Mouse (Mus musculus) midbrain, embryonic 12.5 days (tissue): Measurements from ENCODE around the gene Ppp1r12b. TPM values are rescaled to one million over a fixed set of nuclear protein-coding genes. Genes with fewer than 3 reads are reported as not detected.

Experiments
- ATAC-seq: fragments of 200-750 bp; cut with Nextera tagmentation; 2 replicates; pipeline ENCODE4 v1.8.0; 2017; ENCODE audit warnings: low read depth, moderate TSS enrichment, moderate library complexity; ENCODE audit not compliant: low FRiP score
- H3K27ac ChIP-seq: fragments of 300-500 bp; sonication (generic); replicated peaks from 2 replicates; pipeline ENCODE4 v1.5.1; 2016; ENCODE audit warnings: mild to moderate bottlenecking
- H3K27me3 ChIP-seq: fragments of 300-500 bp; sonication (generic); 2 replicates; pipeline ENCODE4 v1.6.1; 2016; ENCODE audit warnings: mild to moderate bottlenecking
- H3K36me3 ChIP-seq: fragments of 300-500 bp; sonication (generic); 2 replicates; pipeline ENCODE4 v1.6.1; 2016
- H3K4me1 ChIP-seq: fragments of 300-500 bp; sonication (generic); 2 replicates; pipeline ENCODE4 v1.6.1; 2016
- H3K4me2 ChIP-seq: fragments of 300-500 bp; sonication (generic); replicated peaks from 2 replicates; pipeline ENCODE4 v1.6.1; 2016; ENCODE audit warnings: mild to moderate bottlenecking, moderate library complexity
- H3K4me3 ChIP-seq: fragments of 300-500 bp; sonication (generic); 2 replicates; pipeline ENCODE4 v1.5.1; 2016; ENCODE audit warnings: mild to moderate bottlenecking
- H3K9ac ChIP-seq: fragments of 300-500 bp; sonication (generic); replicated peaks from 2 replicates; pipeline ENCODE4 v1.6.1; 2016; ENCODE audit warnings: mild to moderate bottlenecking, moderate library complexity
- H3K9me3 ChIP-seq: fragments of 300-500 bp; sonication (generic); 2 replicates; pipeline ENCODE4 v1.6.1; 2016; ENCODE audit warnings: mild to moderate bottlenecking
- WGBS: fragments of 180-500 bp; shearing (Covaris S2); methylation state at CpG from one replicate; pipeline ENCODE4 v1.1.7; 2016; 5-methylcytosine and 5-hydroxymethylcytosine counted together
- polyA plus RNA-seq: library from polyadenylated mRNA; unstranded; fragments of >200 nt; fragmentation: Nextera tagmentation; extraction: Ambion mirVana; gene quantifications from 2 replicates; pipeline ENCODE4 v1.2.1, GENCODE M21; 2016

Ppp1r12b gene
- polyA plus RNA-seq, 1 experiment from 2014 or later, result 14.6 TPM

- no peak overlapping the region for H3K27ac ChIP-seq
- H3K27me3 ChIP-seq, result no peaks in the 10 kb centered on the region
- H3K9me3 ChIP-seq, result no peaks in the 10 kb centered on the region
- H3K4me3 ChIP-seq, result no peak overlapping the region
- H3K4me2 ChIP-seq, result no peak overlapping the region
- ATAC-seq, result no peak
- 83% methylated on average over 10 of the region's 10 CpGs for WGBS
- H3K36me3 ChIP-seq, result no peaks in the 10 kb centered on the region
- H3K4me1 ChIP-seq, result peaks cover 9% of the 10 kb centered on the region
- H3K9ac ChIP-seq, result no peak overlapping the region
Measured at GRCm38 (mm10) chr1:134754818-134755217, 200.9 kb downstream of the Ppp1r12b start.

DNA sequence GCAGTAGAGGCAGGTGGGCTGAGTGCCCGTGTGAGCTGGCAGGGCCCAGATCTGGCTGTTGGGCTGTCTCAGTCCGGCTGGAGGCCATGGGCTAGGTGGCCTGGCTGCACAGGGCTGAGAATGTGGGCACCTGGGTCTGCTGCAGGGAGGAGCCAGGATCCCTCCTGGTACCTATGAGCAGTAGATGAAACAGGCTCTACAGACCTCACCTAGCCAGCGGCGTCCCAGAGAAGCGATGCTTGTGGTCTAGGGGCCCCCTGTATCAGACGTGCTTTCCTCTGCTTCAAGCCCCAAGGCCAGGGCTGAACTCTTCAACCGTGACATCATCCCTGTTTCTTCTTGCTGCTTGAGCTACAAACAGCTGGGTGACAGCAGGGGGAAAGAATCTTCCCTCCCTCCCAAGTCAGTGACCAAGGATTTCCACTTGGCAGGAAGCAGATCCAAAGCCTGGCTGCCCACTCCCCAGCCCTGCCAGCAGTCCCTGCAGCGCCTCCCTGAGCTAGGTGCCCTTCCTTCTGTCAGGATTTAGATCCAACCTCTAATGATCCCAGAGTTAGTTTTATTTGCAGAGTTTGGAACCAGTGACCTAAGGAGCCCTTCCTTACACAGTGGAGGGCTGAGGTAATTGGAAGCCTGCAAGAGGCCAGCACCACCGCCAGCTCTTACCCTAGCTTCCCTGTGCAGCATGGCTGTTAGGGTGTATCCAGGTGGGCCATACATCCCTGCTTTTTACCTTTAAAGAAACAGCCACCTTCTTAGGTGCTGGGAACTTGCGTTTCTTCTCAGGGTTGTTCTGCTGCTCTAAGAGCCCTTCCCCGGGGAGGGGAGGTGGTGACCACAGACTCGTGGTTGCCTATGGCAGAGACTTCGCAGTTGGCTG is 201.8 kb downstream of the Ppp1r12b start:
- 0 out of 2 replicates have a peak overlapping the region, but pooled peaks have one; percentile 0 for H3K9ac ChIP-seq
- no peak overlapping the region for H3K4me3 ChIP-seq
- no peaks in the 10 kb centered on the region for H3K27me3 ChIP-seq
- no peak for ATAC-seq
- H3K9me3 ChIP-seq, result no peaks in the 10 kb centered on the region
- no peaks in the 10 kb centered on the region for H3K36me3 ChIP-seq
- WGBS, result 71% methylated on average over 13 of the region's 13 CpGs
- H3K4me1 ChIP-seq, result peaks cover 9% of the 10 kb centered on the region
- no peak overlapping the region for H3K27ac ChIP-seq
- H3K4me2 ChIP-seq, result no peak overlapping the region

- no peak for ATAC-seq
- no peak overlapping the region for H3K27ac ChIP-seq
- no peaks in the 10 kb centered on the region for H3K9me3 ChIP-seq
- no peaks in the 10 kb centered on the region for H3K36me3 ChIP-seq
- H3K27me3 ChIP-seq, result no peaks in the 10 kb centered on the region
- no peak overlapping the region for H3K9ac ChIP-seq
- H3K4me1 ChIP-seq, result peaks cover 9% of the 10 kb centered on the region
- H3K4me3 ChIP-seq, result no peak overlapping the region
- H3K4me2 ChIP-seq, result no peak overlapping the region
- 80% methylated on average over 5 of the region's 5 CpGs for whole genome bisulfite sequencing
Measured at GRCm38 (mm10) chr1:134752447-134752846, 203.3 kb downstream of the Ppp1r12b start.

GRCm38 (mm10) chr1:134749889-134750288 is 205.9 kb downstream of the Ppp1r12b start:
- Histone ChIP-seq H3K27ac (no peak overlapping the region), H3K27me3 (no peaks in the 10 kb centered on the region), H3K9me3 (no peaks in the 10 kb centered on the region), H3K36me3 (no peaks in the 10 kb centered on the region), H3K4me1 (peaks cover 6% of the 10 kb centered on the region; the same call in 1 of the 2 replicates), H3K4me3 (no peak overlapping the region), H3K4me2 (no peak overlapping the region), H3K9ac (no peak overlapping the region)
- no peak for ATAC-seq
- 88% methylated on average over 7 of the region's 7 CpGs for WGBS

DNA sequence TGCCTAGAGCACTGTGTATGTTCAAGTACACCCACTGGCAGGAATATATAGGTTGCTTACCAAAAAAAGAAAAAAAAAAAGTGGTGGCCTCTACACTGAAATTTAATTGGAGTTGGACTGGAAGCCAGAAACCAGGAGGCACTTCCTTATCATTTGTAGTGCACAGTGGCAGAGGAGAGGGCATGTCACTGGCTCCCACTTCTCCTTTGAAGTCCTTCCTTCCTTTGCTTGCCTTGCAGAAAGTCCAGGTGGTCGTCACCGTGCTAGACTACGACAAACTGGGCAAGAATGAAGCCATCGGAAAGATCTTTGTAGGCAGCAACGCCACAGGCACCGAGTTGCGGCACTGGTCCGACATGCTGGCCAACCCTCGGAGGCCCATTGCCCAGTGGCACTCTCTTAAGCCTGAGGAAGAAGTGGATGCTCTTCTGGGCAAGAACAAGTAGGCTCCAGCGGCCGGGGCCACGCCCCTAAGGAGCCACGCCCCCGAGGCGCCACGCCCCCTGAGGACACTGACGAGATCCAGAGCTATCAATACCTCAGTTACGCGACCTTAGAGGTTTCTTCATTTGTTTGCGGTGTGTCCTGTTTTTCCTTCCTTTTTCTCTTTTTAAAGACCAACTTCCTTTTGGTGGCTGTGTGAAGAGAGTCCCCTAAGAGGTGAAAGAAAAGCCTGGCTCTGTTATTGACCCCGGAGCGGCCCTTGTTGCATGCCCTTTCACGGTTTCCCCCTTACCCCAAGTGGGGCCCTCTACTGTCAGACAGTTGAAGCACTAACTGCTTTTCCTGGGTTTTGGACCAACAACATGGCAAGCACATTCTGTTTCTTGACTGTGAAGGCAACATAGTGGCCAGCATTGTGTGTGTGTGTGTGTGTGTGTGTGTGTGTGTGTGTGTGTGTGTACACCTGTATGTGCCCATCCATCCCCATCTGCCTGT is 208.2 kb downstream of the Ppp1r12b start:
- WGBS, result 20% methylated on average over 23 of the region's 23 CpGs
- 0 out of 2 replicates have a peak overlapping the region, but pooled peaks have one; percentile 10 for H3K4me2 ChIP-seq
- no peaks in the 10 kb centered on the region for H3K36me3 ChIP-seq
- H3K4me3 ChIP-seq, result no peak overlapping the region
- no peak overlapping the region for H3K9ac ChIP-seq
- no peak overlapping the region for H3K27ac ChIP-seq
- no peaks in the 10 kb centered on the region for H3K27me3 ChIP-seq
- H3K4me1 ChIP-seq, result no peaks in the 10 kb centered on the region
- no peaks in the 10 kb centered on the region for H3K9me3 ChIP-seq
- ATAC-seq, result no peak

DNA sequence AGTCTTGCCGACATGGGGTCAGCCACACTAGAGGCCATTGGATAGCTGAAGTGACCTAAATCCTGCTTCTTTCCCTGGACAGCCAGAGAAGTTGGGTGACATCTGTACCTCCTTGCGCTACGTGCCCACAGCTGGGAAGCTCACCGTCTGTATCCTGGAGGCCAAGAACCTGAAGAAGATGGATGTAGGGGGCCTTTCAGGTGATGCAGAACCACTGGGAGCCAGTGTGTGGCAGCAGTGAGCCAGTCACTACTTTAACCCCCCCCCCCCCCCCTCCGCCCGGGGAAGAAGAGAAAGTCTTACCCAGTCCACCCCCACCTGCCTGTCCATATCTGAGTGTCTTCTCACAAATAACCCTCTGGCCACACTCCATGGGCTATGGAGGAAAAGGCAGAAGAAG is 210.1 kb downstream of the Ppp1r12b start:
- Histone ChIP-seq H3K9me3 (no peaks in the 10 kb centered on the region), H3K27me3 (no peaks in the 10 kb centered on the region), H3K36me3 (0 out of 2 replicates have a peak, but pooled peaks cover 6% of the 10 kb centered on the region), H3K9ac (no peak overlapping the region), H3K4me3 (no peak overlapping the region), H3K27ac (no peak overlapping the region), H3K4me2 (no peak overlapping the region), H3K4me1 (no peaks in the 10 kb centered on the region)
- ATAC-seq, result no peak
- WGBS, result 69% methylated on average over 5 of the region's 6 CpGs

DNA sequence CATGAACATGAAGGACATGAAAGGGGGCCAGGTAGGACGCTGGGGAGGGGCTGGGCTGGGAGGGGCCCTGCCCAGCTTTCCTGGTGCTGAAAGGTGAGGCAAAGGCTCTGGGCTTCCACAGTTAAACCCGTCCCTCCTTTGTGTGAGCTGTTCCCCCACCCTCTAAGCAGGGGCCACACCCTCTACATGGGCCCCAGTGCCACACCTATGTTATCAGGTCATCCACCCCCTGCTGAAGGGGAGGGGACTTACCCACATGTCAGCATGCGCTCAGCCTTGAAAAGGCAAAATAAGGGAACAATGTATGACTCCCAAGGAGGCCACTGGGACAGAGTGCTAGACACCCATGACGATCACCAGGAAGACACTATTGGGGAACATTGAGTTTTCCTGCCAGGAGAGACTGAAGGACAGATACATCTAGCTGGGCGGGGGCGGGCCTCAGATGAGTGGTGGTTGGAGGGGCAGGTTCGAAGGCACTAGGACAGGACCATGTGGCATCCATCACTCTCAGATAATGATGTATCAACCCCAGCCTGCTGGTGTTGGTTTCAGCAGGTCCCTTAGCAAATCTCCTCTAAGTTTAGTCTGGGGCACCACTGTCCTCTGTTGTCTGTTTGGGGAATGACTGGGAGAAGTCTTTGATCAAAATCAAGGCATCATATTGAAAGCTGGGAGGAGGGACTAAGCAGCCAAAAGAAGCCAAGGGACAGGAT is 213.6 kb downstream of the Ppp1r12b start:
- H3K9me3 ChIP-seq, result no peaks in the 10 kb centered on the region
- no peak for ATAC-seq
- 0 out of 2 replicates have a peak, but pooled peaks cover 6% of the 10 kb centered on the region for H3K36me3 ChIP-seq
- WGBS, result 85% methylated on average over 7 of the region's 7 CpGs
- H3K4me3 ChIP-seq, result no peak overlapping the region
- no peak overlapping the region for H3K9ac ChIP-seq
- H3K4me2 ChIP-seq, result no peak overlapping the region
- no peak overlapping the region for H3K27ac ChIP-seq
- H3K27me3 ChIP-seq, result no peaks in the 10 kb centered on the region
- H3K4me1 ChIP-seq, result 0 out of 2 replicates have a peak, but pooled peaks cover 3% of the 10 kb centered on the region

DNA sequence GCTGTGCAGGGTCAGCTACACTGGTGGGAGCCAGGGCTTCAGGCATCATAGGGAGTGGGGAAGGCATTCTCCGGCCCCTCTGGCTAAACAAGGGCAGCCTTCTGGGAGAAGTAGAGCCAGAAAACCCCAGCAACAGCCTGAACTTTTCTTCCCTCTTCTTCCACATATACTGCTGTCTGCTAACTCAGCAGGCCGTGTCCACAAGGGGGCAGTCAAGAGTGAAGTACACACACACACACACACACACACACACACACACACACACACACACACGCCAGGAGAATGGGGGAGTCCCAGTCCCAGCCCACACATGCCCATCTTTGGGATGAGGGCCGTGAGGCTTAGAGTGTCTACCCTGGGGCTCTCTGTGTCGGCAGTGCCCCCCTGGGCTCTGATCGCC is 214.3 kb downstream of the Ppp1r12b start:
- Histone ChIP-seq H3K27me3 (no peaks in the 10 kb centered on the region), H3K4me2 (no peak overlapping the region), H3K4me3 (no peak overlapping the region), H3K36me3 (0 out of 2 replicates have a peak, but pooled peaks cover 6% of the 10 kb centered on the region), H3K27ac (no peak overlapping the region), H3K9me3 (no peaks in the 10 kb centered on the region), H3K4me1 (0 out of 2 replicates have a peak, but pooled peaks cover 3% of the 10 kb centered on the region), H3K9ac (no peak overlapping the region)
- WGBS, result 80% methylated on average over 5 of the region's 6 CpGs
- ATAC-seq, result no peak

DNA sequence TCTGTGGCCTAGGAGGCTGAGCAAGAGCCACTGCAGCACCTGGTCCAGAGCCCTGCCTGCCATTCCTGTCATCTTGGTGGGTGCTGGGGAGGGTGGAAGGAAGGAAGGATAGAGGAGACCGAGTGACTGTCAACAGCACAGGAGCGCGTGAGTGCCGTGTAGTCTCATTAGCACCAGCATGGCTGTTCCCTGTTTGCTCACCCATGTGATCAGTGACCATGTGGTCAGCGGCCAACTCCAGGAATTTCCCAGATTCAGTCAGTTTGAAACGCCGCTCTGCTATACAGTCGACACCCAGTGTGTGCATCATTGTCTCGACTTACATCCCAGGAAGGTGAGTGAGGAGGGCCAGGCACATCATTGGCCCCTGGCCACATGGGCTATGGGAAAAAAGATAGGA is 218.3 kb downstream of the Ppp1r12b start:
- ATAC-seq, result no peak
- Histone ChIP-seq H3K36me3 (0 out of 2 replicates have a peak, but pooled peaks cover 6% of the 10 kb centered on the region), H3K4me3 (no peak overlapping the region), H3K4me1 (0 out of 2 replicates have a peak, but pooled peaks cover 3% of the 10 kb centered on the region), H3K27me3 (0 out of 2 replicates have a peak, but pooled peaks cover 3% of the 10 kb centered on the region), H3K4me2 (no peak overlapping the region), H3K9me3 (no peaks in the 10 kb centered on the region; the same call in 1 of the 2 replicates), H3K9ac (no peak overlapping the region), H3K27ac (no peak overlapping the region)
- WGBS, result 78% methylated on average over 9 of the region's 9 CpGs

GRCm38 (mm10) chr1:134733659-134734058 is 222.1 kb downstream of the Ppp1r12b start:
- H3K9me3 ChIP-seq, result no peaks in the 10 kb centered on the region; the same call in 1 of the 2 replicates
- 0 out of 2 replicates have a peak, but pooled peaks cover 3% of the 10 kb centered on the region for H3K27me3 ChIP-seq
- no peak overlapping the region for H3K4me2 ChIP-seq
- H3K36me3 ChIP-seq, result no peaks in the 10 kb centered on the region
- 93% methylated on average over 5 of the region's 5 CpGs for WGBS
- 0 out of 2 replicates have a peak, but pooled peaks cover 3% of the 10 kb centered on the region for H3K4me1 ChIP-seq
- ATAC-seq, result no peak
- no peak overlapping the region for H3K9ac ChIP-seq
- no peak overlapping the region for H3K27ac ChIP-seq
- H3K4me3 ChIP-seq, result no peak overlapping the region

- no peak overlapping the region for H3K4me3 ChIP-seq
- WGBS, result 87% methylated on average over 8 of the region's 8 CpGs
- no peak overlapping the region for H3K27ac ChIP-seq
- no peak overlapping the region for H3K9ac ChIP-seq
- H3K9me3 ChIP-seq, result no peaks in the 10 kb centered on the region; the same call in 1 of the 2 replicates
- H3K4me2 ChIP-seq, result no peak overlapping the region
- no peak for ATAC-seq
- no peaks in the 10 kb centered on the region for H3K27me3 ChIP-seq
- H3K4me1 ChIP-seq, result no peaks in the 10 kb centered on the region
- H3K36me3 ChIP-seq, result no peaks in the 10 kb centered on the region
Measured at GRCm38 (mm10) chr1:134727256-134727655, 228.5 kb downstream of the Ppp1r12b start.
